Mouse (Mus musculus) brown adipose tissue, adult 24 weeks (tissue): ENCODE results near the gene Tagap. TPM values are rescaled to one million over a fixed set of nuclear protein-coding genes. Genes with fewer than 3 reads are reported as not detected.

ENCODE experiments used
- H3K27ac ChIP-seq: fragments of 200-500 bp; replicated peaks from 2 replicates; pipeline ENCODE4 v1.5.1; 2012; ENCODE audit warnings: low read depth, mild to moderate bottlenecking, low read length
- H3K4me1 ChIP-seq: fragments of 200-500 bp; 2 replicates; pipeline ENCODE4 v1.6.1; 2012; ENCODE audit warnings: low read length, mixed read lengths; ENCODE audit not compliant: control insufficient read depth, insufficient read depth, insufficient read length
- H3K4me3 ChIP-seq: fragments of 200-500 bp; 2 replicates; pipeline ENCODE4 v1.5.1; 2012; ENCODE audit warnings: low read depth, mild to moderate bottlenecking, low read length, moderate library complexity; ENCODE audit not compliant: insufficient read depth
- polyA plus RNA-seq: library from polyadenylated mRNA; stranded (reverse); fragments of >200 nt; gene quantifications from 2 replicates; pipeline ENCODE4 v1.2.4, GENCODE M21; 2012; ENCODE audit not compliant: missing spikeins, insufficient read depth, insufficient read length

Gene Tagap
- polyA plus RNA-seq, 1 experiment = not detected

- Histone ChIP-seq H3K27ac (no peak overlapping the region), H3K4me1 (no peaks in the 10 kb centered on the region), H3K4me3 (no peak overlapping the region)
These were observed 26.6 kb upstream of the Tagap start for GRCm38 (mm10) chr17:7899233-7899632.

DNA sequence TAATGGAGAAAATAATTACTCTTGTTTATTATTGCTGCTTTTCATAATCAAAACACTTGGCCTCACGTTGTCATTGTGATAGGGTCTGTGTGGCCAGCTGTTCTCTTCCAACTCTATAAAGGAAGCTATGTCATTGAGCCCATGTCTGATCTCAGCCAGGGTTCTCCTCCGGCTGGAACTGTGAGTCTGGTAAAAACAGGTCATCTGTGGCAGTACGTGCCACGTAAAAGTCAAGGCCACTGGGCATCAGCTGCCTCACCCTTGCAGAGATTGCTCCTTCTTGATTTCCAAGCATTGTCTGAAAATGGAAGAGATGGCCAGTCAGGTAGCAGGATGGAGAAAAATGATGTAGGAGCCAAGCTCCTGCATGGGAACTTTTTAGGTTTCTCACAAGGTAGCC is 25.8 kb upstream of the Tagap start:
- no peak overlapping the region for H3K27ac ChIP-seq
- H3K4me3 ChIP-seq = no peak overlapping the region

GRCm38 (mm10) chr17:7901536-7901935 is 24.3 kb upstream of the Tagap start:
- Histone ChIP-seq H3K27ac (no peak overlapping the region), H3K4me3 (no peak overlapping the region), H3K4me1 (no peaks in the 10 kb centered on the region)

More for the DNA sequence above, 25.8 kb upstream of the Tagap start:
- no peaks in the 10 kb centered on the region for H3K4me1 ChIP-seq

GRCm38 (mm10) chr17:7902362-7902761 is 23.4 kb upstream of the Tagap start:
- Histone ChIP-seq H3K4me1 (no peaks in the 10 kb centered on the region), H3K27ac (no peak overlapping the region), H3K4me3 (no peak overlapping the region)

DNA sequence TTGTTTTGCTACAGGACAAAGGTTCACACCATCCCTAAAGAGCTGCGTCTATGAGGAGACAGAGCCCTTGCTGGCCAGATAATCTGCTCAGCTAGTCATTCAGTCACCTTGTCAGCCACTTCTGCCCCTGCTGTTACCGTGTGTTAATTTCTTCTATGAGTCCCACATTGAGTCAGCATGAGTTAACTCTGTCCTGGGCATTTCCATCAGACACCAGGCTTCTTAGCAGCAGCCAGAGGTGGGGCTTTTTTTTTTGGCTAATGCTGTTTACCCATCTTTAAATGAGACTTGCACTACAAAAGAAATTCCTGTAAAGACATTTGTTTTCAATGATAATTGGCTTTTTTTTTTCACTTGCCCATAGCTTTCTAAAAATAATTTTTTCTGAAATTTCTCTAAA is 20.8 kb upstream of the Tagap start:
- Histone ChIP-seq H3K4me1 (no peaks in the 10 kb centered on the region), H3K27ac (no peak overlapping the region)

DNA sequence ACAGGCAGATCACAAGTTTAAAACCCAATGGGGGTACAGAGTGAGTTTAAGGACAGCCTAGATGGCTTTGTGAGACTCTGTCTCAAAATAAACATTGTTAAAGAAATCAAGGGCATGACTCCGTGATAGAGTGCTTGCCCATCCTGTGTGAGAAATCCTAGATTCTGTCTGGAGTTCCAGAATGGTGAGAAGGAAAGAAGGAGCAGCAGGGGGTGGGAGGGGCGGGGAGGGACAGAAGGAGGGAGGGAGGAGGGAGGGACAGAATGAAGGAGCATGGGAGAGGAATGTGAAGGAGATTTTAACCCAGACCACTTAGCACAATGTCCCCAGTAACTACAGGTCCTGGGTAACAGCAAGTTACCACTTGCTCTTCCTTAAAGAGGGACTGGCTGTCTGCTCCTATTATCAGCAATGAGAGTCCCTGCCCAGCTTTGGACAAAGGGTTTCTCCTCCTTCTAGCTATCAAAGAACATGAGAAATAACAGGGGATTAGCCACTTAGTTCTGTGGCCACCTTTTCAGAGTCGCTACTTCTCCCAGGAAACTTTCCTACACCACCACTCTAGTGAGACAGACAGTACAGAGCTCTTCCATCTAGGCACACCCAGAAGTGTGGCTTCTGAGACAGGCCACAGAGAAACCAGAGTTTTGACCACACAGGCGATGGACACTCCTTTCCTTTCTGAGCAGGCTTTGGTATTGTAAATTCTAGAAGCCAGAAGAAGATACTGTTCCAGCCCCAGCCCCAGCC is 19.7 kb upstream of the Tagap start:
- no peaks in the 10 kb centered on the region for H3K4me1 ChIP-seq
- no peak overlapping the region for H3K4me3 ChIP-seq
- no peak overlapping the region for H3K27ac ChIP-seq

More for the DNA sequence above, 20.8 kb upstream of the Tagap start:
- no peak overlapping the region for H3K4me3 ChIP-seq

DNA sequence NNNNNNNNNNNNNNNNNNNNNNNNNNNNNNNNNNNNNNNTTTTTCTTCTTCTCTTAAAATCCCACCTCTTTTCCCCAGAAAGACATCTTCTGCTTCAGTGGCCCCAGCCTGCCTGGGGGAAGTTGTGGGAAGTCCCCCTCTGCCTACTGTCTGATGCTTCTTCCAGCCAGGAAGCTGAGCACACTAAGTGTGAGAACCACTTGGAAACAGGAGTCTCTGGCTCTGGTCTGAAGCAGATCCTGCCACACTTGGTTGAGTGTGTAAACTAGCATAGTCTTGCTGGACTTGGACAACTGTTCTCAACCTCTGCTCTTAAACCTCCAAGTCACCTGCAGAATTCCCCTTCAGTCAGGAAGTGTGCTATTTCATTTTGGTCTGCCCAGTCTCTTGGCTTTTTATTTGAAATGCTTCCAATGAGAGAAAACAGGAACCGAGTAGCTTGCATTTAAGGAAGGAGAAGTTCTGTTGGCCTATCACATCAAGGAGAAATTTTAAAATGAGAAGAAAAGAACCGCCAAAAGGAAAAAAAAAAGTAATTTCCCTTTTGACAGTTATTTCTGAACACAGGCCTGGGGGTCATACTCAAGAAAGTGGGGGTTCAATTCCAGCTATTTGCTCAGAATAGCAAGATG is 11.1 kb upstream of the Tagap start:
- Histone ChIP-seq H3K27ac (peak overlapping the region; percentile 31), H3K4me1 (no peaks in the 10 kb centered on the region), H3K4me3 (no peak overlapping the region)

DNA sequence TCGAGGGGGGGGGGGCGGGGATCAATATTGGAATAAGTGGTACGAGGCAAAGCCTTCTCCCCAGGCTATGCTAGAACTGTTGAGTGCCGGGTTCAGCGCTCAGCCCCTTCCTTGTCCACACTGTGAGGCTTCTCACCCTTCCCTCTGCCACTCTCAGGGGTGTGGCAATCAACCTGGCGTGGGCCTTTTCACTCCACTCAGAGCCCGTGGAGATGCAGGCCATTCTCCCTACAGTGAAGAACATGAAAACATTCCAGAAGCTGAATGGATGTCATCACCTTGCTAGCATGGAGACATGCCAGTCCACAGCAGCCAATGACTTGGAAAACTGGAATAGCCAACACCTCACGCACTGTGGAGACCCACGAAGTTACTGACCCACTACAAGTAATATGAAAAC is 10.0 kb upstream of the Tagap start:
- Histone ChIP-seq H3K27ac (no peak overlapping the region), H3K4me1 (no peaks in the 10 kb centered on the region), H3K4me3 (no peak overlapping the region)

DNA sequence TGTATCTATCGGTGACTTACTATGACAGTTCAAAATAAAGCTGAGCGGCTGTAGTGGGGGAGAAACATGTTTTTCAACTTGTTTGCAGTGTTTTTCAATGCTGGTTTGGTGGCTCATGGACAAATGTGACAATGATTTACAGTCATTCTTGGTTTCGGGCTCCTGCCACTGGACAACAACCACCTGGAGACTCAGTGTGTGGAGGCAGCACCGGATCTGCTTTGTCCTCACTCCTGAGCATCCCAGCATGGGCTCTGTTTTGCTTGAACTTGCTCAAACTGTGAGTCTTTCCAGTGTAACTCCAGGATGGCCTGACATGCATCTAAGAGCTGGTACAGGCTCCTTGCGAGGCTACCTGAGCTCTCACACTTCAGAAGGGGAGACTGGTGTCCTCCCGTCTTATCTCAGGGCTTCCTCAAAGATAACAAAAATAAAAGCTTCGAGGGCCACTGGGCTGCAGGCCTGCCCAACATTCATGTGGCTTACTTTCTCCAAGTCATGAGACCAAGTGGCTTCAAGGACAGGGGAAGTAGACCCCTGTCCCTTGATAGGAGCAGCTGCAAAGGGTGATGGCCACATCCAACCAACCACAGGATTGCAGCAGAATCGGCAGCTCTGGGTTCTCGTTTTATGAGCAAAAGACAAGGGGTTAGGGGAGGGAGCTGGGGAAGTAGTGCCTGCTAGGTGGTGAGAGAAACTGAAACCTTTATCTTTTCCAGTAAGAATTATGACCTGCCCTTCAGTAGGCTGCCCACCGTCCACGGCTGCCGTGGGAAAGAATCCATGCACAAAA is 8.8 kb upstream of the Tagap start:
- no peak overlapping the region for H3K4me3 ChIP-seq
- peak overlapping the region; percentile 17 for H3K27ac ChIP-seq
- H3K4me1 ChIP-seq = no peaks in the 10 kb centered on the region

GRCm38 (mm10) chr17:7918355-7918754 is 7.4 kb upstream of the Tagap start:
- no peak overlapping the region for H3K27ac ChIP-seq
- no peaks in the 10 kb centered on the region for H3K4me1 ChIP-seq
- no peak overlapping the region for H3K4me3 ChIP-seq

DNA sequence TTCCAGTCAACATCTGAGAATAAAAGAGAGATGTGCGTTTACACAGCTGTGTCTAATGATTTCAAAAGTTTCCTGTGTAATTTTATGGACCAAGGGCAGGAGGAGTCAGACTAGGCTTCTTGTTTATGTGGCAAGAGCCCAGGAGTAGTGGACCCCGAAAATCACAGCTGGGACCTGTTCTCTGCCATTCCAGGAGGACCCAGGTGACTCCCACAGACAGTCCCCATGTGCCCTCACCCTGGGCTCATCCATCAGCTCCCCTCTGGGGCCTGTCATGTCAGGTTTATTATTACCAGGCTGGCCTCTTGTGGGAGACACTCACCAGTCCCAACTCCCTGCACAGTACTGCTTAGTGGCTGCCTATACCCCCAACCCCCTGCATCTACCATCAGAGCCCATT is 6.6 kb upstream of the Tagap start:
- Histone ChIP-seq H3K4me3 (no peak overlapping the region), H3K27ac (no peak overlapping the region), H3K4me1 (no peaks in the 10 kb centered on the region)

DNA sequence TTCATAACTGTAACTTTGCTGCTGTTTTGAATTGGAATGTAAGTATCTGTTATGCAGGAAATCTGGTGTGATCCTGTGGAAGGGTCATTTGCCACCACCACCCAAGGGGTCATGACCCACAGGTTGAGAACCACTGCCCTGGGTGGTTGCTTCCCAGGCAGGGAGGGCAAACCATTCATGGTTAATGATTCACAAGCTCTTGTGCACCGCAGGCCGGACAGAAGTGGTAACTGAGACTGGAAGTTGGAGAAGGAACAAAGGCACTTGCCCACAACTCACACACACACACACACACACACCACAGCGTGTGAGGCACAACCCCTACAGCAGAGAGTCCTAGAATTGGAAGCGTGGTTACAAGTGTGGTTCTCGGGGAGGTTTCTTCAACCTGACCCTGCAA is 3.2 kb upstream of the Tagap start:
- Histone ChIP-seq H3K4me1 (no peaks in the 10 kb centered on the region), H3K27ac (no peak overlapping the region)

GRCm38 (mm10) chr17:7924185-7924725 is 1.5 kb upstream of the Tagap start:
- Histone ChIP-seq H3K27ac (no peak overlapping the region), H3K4me1 (no peaks in the 10 kb centered on the region), H3K4me3 (no peak overlapping the region)

More for the DNA sequence above, 3.2 kb upstream of the Tagap start:
- no peak overlapping the region for H3K4me3 ChIP-seq

DNA sequence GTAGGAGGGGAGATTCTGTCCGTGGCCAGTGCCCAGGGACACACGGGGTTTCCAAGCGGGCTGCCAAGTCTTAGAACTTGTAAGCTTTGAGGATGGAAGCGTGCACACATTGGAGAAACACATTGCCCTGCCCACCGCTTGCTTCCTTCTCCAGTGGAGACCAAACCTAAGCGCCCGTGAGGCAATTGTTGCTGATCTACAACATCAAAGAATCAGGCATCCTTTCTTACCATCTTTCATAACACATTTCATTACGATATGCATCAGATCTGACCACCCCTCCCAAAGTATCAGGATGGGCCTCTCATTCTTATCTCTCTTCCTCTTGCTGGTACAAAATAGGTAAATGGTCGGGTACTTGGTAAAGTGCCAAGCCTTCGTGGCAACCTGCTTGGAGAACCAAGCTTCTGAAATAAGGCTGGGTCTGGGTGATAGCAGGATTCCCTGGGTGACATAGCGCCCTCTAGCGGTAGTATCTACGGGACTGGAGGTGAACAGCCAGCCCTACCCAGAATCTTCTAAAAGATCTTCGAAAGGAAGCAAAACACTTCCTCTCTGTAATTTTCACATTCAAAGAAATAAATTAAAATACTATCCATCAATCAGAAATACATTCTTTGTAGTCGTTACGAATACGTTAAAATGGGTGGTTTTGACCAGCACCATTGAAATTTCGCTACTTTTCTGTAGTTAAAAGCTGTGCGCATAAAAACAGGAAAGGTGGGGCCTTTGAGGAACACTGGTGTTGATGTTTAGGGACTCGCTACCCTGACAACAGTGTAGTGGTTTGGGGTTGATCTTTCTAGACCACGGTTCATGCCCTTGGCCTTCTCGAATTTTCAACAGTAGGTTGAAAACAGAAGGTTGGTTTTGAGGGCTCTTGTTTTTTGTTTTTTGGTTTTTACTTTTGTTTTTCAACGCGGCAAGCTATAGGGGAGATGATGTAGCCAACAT is 2.1 kb downstream of the Tagap start:
- H3K4me1 ChIP-seq = no peaks in the 10 kb centered on the region
- H3K4me3 ChIP-seq = no peak overlapping the region
- no peak overlapping the region for H3K27ac ChIP-seq
